Mouse (Mus musculus) neural tube, embryonic 12.5 days (tissue): ENCODE measurements around the gene Ankrd7. TPM values are rescaled to one million over a fixed set of nuclear protein-coding genes. Genes with fewer than 3 reads are reported as not detected.

ENCODE experiments used
- ATAC-seq: fragments of 200-750 bp; cut with Nextera tagmentation; 2 replicates; pipeline ENCODE4 v1.8.0; 2017; ENCODE audit warnings: low read depth, mild to moderate bottlenecking, moderate TSS enrichment, moderate library complexity; ENCODE audit not compliant: low FRiP score
- H3K27ac ChIP-seq: fragments of 300-500 bp; sonication (generic); 2 replicates; pipeline ENCODE4 v1.5.1; 2016
- H3K27me3 ChIP-seq: fragments of 300-500 bp; sonication (generic); replicated peaks from 2 replicates; pipeline ENCODE4 v1.6.1; 2016; ENCODE audit warnings: mild to moderate bottlenecking
- H3K36me3 ChIP-seq: fragments of 300-500 bp; sonication (generic); 2 replicates; pipeline ENCODE4 v1.6.1; 2016; ENCODE audit warnings: mild to moderate bottlenecking
- H3K4me1 ChIP-seq: fragments of 300-500 bp; sonication (generic); 2 replicates; pipeline ENCODE4 v1.6.1; 2016
- H3K4me2 ChIP-seq: fragments of 300-500 bp; sonication (generic); replicated peaks from 2 replicates; pipeline ENCODE4 v1.6.1; 2016; ENCODE audit warnings: mild to moderate bottlenecking
- H3K4me3 ChIP-seq: fragments of 300-500 bp; sonication (generic); 2 replicates; pipeline ENCODE4 v1.5.1; 2016
- H3K9ac ChIP-seq: fragments of 300-500 bp; sonication (generic); 2 replicates; pipeline ENCODE4 v1.6.1; 2016; ENCODE audit warnings: mild to moderate bottlenecking
- H3K9me3 ChIP-seq: fragments of 300-500 bp; sonication (generic); 2 replicates; pipeline ENCODE4 v1.6.1; 2016; ENCODE audit warnings: mild to moderate bottlenecking
- WGBS: fragments of 180-500 bp; shearing (Covaris S2); methylation state at CpG from one replicate; pipeline ENCODE4 v1.1.7; 2016; 5-methylcytosine and 5-hydroxymethylcytosine counted together
- polyA plus RNA-seq: library from polyadenylated mRNA; unstranded; fragments of >200 nt; fragmentation: Nextera tagmentation; extraction: Ambion mirVana; gene quantifications from 2 replicates; pipeline ENCODE4 v1.2.1, GENCODE M21; 2016

Ankrd7 gene
- polyA plus RNA-seq, 1 experiment from 2014 or later, result 0.27 TPM

DNA sequence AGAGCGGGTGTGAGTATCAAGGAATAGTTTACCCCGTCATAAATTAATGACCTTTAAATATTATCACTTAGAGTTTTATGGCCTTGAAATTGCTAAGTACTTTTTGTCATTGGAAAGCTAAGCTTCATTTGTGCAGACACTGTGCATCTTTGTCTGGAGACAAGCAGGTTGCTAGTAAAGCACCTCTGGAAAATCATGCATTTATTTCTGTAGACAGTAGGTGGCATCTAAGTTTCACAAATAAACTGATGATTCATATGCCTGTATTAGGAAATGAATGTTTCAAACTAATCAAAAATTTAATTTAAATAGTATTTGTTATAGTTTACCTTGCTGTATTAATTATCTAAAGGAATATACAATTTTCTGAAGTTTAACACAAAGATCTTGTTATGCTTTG lies 41.1 kb downstream of the Ankrd7 start:
- no peaks in the 10 kb centered on the region for H3K9me3 ChIP-seq
- H3K4me2 ChIP-seq, result no peak overlapping the region
- H3K27ac ChIP-seq, result no peak overlapping the region
- H3K27me3 ChIP-seq, result no peaks in the 10 kb centered on the region
- H3K9ac ChIP-seq, result no peak overlapping the region
- H3K36me3 ChIP-seq, result no peaks in the 10 kb centered on the region
- H3K4me1 ChIP-seq, result no peaks in the 10 kb centered on the region
- no peak overlapping the region for H3K4me3 ChIP-seq
- WGBS, result 78% methylated on average over 2 of the region's 2 CpGs
- no peak for ATAC-seq

- Histone ChIP-seq H3K9ac (no peak overlapping the region), H3K36me3 (no peaks in the 10 kb centered on the region), H3K27me3 (no peaks in the 10 kb centered on the region), H3K4me3 (no peak overlapping the region), H3K4me2 (no peak overlapping the region), H3K9me3 (no peaks in the 10 kb centered on the region), H3K4me1 (no peaks in the 10 kb centered on the region), H3K27ac (no peak overlapping the region)
- WGBS, result 87% methylated on average over 4 of the region's 4 CpGs
- ATAC-seq, result no peak
Observed at GRCm38 (mm10) chr6:18913179-18913578, 47.1 kb downstream of the Ankrd7 start.

- Histone ChIP-seq H3K9me3 (no peaks in the 10 kb centered on the region), H3K4me3 (no peak overlapping the region), H3K9ac (no peak overlapping the region), H3K27ac (no peak overlapping the region), H3K36me3 (no peaks in the 10 kb centered on the region), H3K4me2 (no peak overlapping the region), H3K27me3 (no peaks in the 10 kb centered on the region), H3K4me1 (no peaks in the 10 kb centered on the region)
- 49% methylated on average over 4 of the region's 4 CpGs for WGBS
- peak; percentile 68; the same call in 1 of the 2 replicates for ATAC-seq
Observed at GRCm38 (mm10) chr6:18916021-18916420, 49.9 kb downstream of the Ankrd7 start.

GRCm38 (mm10) chr6:18916471-18916870 lies 50.4 kb downstream of the Ankrd7 start:
- no peak for ATAC-seq
- WGBS, result 71% methylated on average over 4 of the region's 4 CpGs

More at GRCm38 (mm10) chr6:18916471-18916870, 50.4 kb downstream of the Ankrd7 start:
- Histone ChIP-seq H3K9ac (no peak overlapping the region), H3K4me3 (no peak overlapping the region), H3K9me3 (no peaks in the 10 kb centered on the region), H3K27me3 (no peaks in the 10 kb centered on the region), H3K4me1 (no peaks in the 10 kb centered on the region), H3K36me3 (no peaks in the 10 kb centered on the region), H3K4me2 (no peak overlapping the region), H3K27ac (no peak overlapping the region)

Other genes with a start within 250 kb of the Ankrd7 start
- gene Lsm8, start 17.7 kb upstream of the Ankrd7 start, polyA plus RNA-seq, result 161 and 166 TPM in 2 replicates